Mouse (Mus musculus) gastrocnemius, postnatal 14 days (tissue): ENCODE measurements around the gene Hvcn1. TPM values are rescaled to one million over a fixed set of nuclear protein-coding genes. Genes with fewer than 3 reads are reported as not detected.
A peak's percentile ranks its signal among the peaks of the same experiment; 100 is the strongest.

Experiments used
- DNase-seq: peaks from one replicate; pipeline ENCODE4 v3.0.0; 2021; ENCODE audit warnings: mixed read lengths
- intact Hi-C: fragments of 180-260 bp; cut with DNase I; formaldehyde crosslinking; loops from one replicate; pipeline ENCODE4 v1.15.1; 2025; ENCODE audit warnings: low total_unique reads
- total RNA-seq, 2 experiments: library from RNA; stranded (reverse); gene quantifications; 2 replicates each; pipeline ENCODE4 v1.2.3; 2021

Gene Hvcn1
- total RNA-seq, 2 experiments from 2014 or later: 1.6 to 2.0 TPM

- intact Hi-C loops: no loop called here
- peak; percentile 69 for DNase-seq
Measured at GRCm38 (mm10) chr5:122285029-122285766, 78.6 kb downstream of the Hvcn1 start.

- intact Hi-C loops: no loop called here
- DNase-seq: no peak
Measured at GRCm38 (mm10) chr5:122285767-122286150, 79.2 kb downstream of the Hvcn1 start.

- intact Hi-C loops: no loop called here
Measured at GRCm38 (mm10) chr5:122286191-122286590, 79.6 kb downstream of the Hvcn1 start.

GRCm38 (mm10) chr5:122287026-122287425, 80.4 kb downstream of the Hvcn1 start:
- no peak for DNase-seq
- intact Hi-C loops: no loop called here

More at GRCm38 (mm10) chr5:122286191-122286590, 79.6 kb downstream of the Hvcn1 start:
- DNase-seq: no peak

- intact Hi-C loops: no loop called here
- DNase-seq: peak; percentile 34
Measured at GRCm38 (mm10) chr5:122288147-122288811, 81.7 kb downstream of the Hvcn1 start.

- no peak for DNase-seq
- intact Hi-C loops: no loop called here
Measured at GRCm38 (mm10) chr5:122291149-122291548, 84.5 kb downstream of the Hvcn1 start.

Other genes starting within 250 kb of the Hvcn1 start
- 1 to 10 TPM; 1.1 to 1.6 TPM for gene Cux2, start 156.7 kb upstream of the Hvcn1 start, total RNA-seq
- 1,000 to 10,000 TPM in 1 of 2 experiments, 100 to 1,000 TPM in 1; 675 to 1,272 TPM for gene Myl2, start 105.9 kb upstream of the Hvcn1 start, total RNA-seq
- not detected for gene Ccdc63, start 66.0 kb upstream of the Hvcn1 start, total RNA-seq
- 100 to 1,000 TPM; 110 TPM for gene Ppp1cc, start 48.5 kb upstream of the Hvcn1 start, total RNA-seq
- gene Tctn1, start 57.7 kb downstream of the Hvcn1 start, total RNA-seq: 1 to 10 TPM; 2.4 to 3.0 TPM
- gene Pptc7, start 77.6 kb downstream of the Hvcn1 start, total RNA-seq: 10 to 100 TPM; 39.6 to 74.8 TPM
- gene Rad9b, start 147.4 kb downstream of the Hvcn1 start, total RNA-seq: under 1 TPM; 0.47 to 0.73 TPM
- 10 to 100 TPM; 48.9 to 50.1 TPM for gene Vps29, start 147.6 kb downstream of the Hvcn1 start, total RNA-seq
- gene Gpn3, start 165.1 kb downstream of the Hvcn1 start, total RNA-seq: 10 to 100 TPM; 20.0 to 26.6 TPM
- 1 to 10 TPM; 7.6 to 7.8 TPM for gene Fam216a, start 165.6 kb downstream of the Hvcn1 start, total RNA-seq
- gene Arpc3, start 185.1 kb downstream of the Hvcn1 start, total RNA-seq: 10 to 100 TPM; 68.8 to 72.9 TPM
- 10 to 100 TPM; 16.6 to 18.1 TPM for gene Anapc7, start 214.9 kb downstream of the Hvcn1 start, total RNA-seq